Mouse (Mus musculus) midbrain, embryonic 15.5 days (tissue): ENCODE measurements around the gene Elf4. TPM values are rescaled to one million over a fixed set of nuclear protein-coding genes. Genes with fewer than 3 reads are reported as not detected.

Experiments used
- ATAC-seq: fragments of 200-750 bp; cut with Nextera tagmentation; replicated peaks from 2 replicates; pipeline ENCODE4 v1.8.0; 2017; ENCODE audit warnings: moderate TSS enrichment
- H3K27ac ChIP-seq: fragments of 300-500 bp; sonication (generic); 2 replicates; pipeline ENCODE4 v1.5.1; 2015; ENCODE audit warnings: mild to moderate bottlenecking, inconsistent platforms
- H3K27me3 ChIP-seq: fragments of 300-500 bp; sonication (generic); replicated peaks from 2 replicates; pipeline ENCODE4 v1.6.1; 2015; ENCODE audit warnings: inconsistent platforms
- H3K36me3 ChIP-seq: fragments of 300-500 bp; sonication (generic); replicated peaks from 2 replicates; pipeline ENCODE4 v1.6.1; 2015; ENCODE audit warnings: inconsistent platforms
- H3K4me1 ChIP-seq: fragments of 300-500 bp; sonication (generic); 2 replicates; pipeline ENCODE4 v1.6.1; 2015; ENCODE audit warnings: inconsistent platforms
- H3K4me2 ChIP-seq: fragments of 300-500 bp; sonication (generic); 2 replicates; pipeline ENCODE4 v1.6.1; 2015; ENCODE audit warnings: inconsistent platforms, mild to moderate bottlenecking, moderate library complexity
- H3K4me3 ChIP-seq: fragments of 300-500 bp; sonication (generic); 2 replicates; pipeline ENCODE4 v1.5.1; 2015; ENCODE audit warnings: mild to moderate bottlenecking, inconsistent platforms
- H3K9ac ChIP-seq: fragments of 300-500 bp; sonication (generic); 2 replicates; pipeline ENCODE4 v1.6.1; 2015; ENCODE audit warnings: mild to moderate bottlenecking, inconsistent platforms
- H3K9me3 ChIP-seq: fragments of 300-500 bp; sonication (generic); 2 replicates; pipeline ENCODE4 v1.6.1; 2016; ENCODE audit warnings: inconsistent platforms
- WGBS: fragments of 180-500 bp; shearing (Covaris S2); methylation state at CpG from one replicate; pipeline ENCODE4 v1.1.7; 2015; ENCODE audit warnings: mixed read lengths; 5-methylcytosine and 5-hydroxymethylcytosine counted together
- polyA plus RNA-seq: library from polyadenylated mRNA; unstranded; fragments of >200 nt; fragmentation: Nextera tagmentation; extraction: Ambion mirVana; gene quantifications from 2 replicates; pipeline ENCODE4 v1.2.1, GENCODE M21; 2015

Elf4 gene
- polyA plus RNA-seq, result 0.50 and 0.80 TPM in 2 replicates

GRCm38 (mm10) chrX:48462754-48463507 lies at the start of gene Elf4:
Gene Elf4, minus strand, starts transcription at chrX:48463132.
- Histone ChIP-seq H3K27me3 (no peaks in the 10 kb centered on the region), H3K9ac (no peak within 1 kb of the TSS), H3K4me2 (peak within 1 kb of the TSS; percentile 58), H3K4me1 (no peaks in the 10 kb centered on the region; the same call in 1 of the 2 replicates), H3K36me3 (no peaks in the 10 kb centered on the region), H3K27ac (no peak within 1 kb of the TSS), H3K4me3 (peak within 1 kb of the TSS; percentile 28), H3K9me3 (no peaks in the 10 kb centered on the region)
- peak; percentile 84 for ATAC-seq
- 18% methylated on average over 38 of the region's 38 CpGs for WGBS

GRCm38 (mm10) chrX:48493763-48494162 lies 30.8 kb upstream of the Elf4 start:
- ATAC-seq, result no peak
- WGBS, result 90% methylated on average over 8 of the region's 8 CpGs

GRCm38 (mm10) chrX:48481687-48482086 lies 18.8 kb upstream of the Elf4 start:
- Histone ChIP-seq H3K4me1 (no peaks in the 10 kb centered on the region), H3K9me3 (no peaks in the 10 kb centered on the region), H3K27me3 (no peaks in the 10 kb centered on the region), H3K27ac (no peak overlapping the region), H3K4me2 (no peak overlapping the region), H3K36me3 (no peaks in the 10 kb centered on the region; the same call in 1 of the 2 replicates), H3K4me3 (no peak overlapping the region), H3K9ac (no peak overlapping the region)
- WGBS, result 88% methylated on average over 7 of the region's 7 CpGs
- no peak for ATAC-seq

More at GRCm38 (mm10) chrX:48493763-48494162, 30.8 kb upstream of the Elf4 start:
- Histone ChIP-seq H3K9ac (no peak overlapping the region), H3K36me3 (no peaks in the 10 kb centered on the region), H3K4me3 (no peak overlapping the region), H3K27me3 (no peaks in the 10 kb centered on the region), H3K4me1 (no peaks in the 10 kb centered on the region), H3K4me2 (no peak overlapping the region), H3K9me3 (no peaks in the 10 kb centered on the region), H3K27ac (no peak overlapping the region)

- Histone ChIP-seq H3K27ac (no peak overlapping the region), H3K36me3 (peaks cover 3% of the 10 kb centered on the region; the same call in 1 of the 2 replicates), H3K4me1 (no peaks in the 10 kb centered on the region), H3K4me2 (no peak overlapping the region), H3K4me3 (no peak overlapping the region), H3K27me3 (no peaks in the 10 kb centered on the region), H3K9me3 (no peaks in the 10 kb centered on the region), H3K9ac (no peak overlapping the region)
- no peak for ATAC-seq
- WGBS, result 78% methylated on average over 4 of the region's 4 CpGs
These were observed 18.2 kb upstream of the Elf4 start for GRCm38 (mm10) chrX:48481095-48481494.

GRCm38 (mm10) chrX:48467355-48467946 lies 4.5 kb upstream of the Elf4 start:
- H3K9ac ChIP-seq, result no peak overlapping the region
- H3K27ac ChIP-seq, result no peak overlapping the region
- 81% methylated on average over 3 of the region's 3 CpGs for WGBS
- no peak for ATAC-seq
- H3K36me3 ChIP-seq, result no peaks in the 10 kb centered on the region
- H3K4me3 ChIP-seq, result no peak overlapping the region
- no peaks in the 10 kb centered on the region for H3K9me3 ChIP-seq
- no peaks in the 10 kb centered on the region; the same call in 1 of the 2 replicates for H3K4me1 ChIP-seq
- H3K27me3 ChIP-seq, result no peaks in the 10 kb centered on the region
- no peak overlapping the region for H3K4me2 ChIP-seq

GRCm38 (mm10) chrX:48466174-48466573 lies 3.2 kb upstream of the Elf4 start:
- Histone ChIP-seq H3K4me3 (no peak overlapping the region), H3K27me3 (no peaks in the 10 kb centered on the region), H3K27ac (no peak overlapping the region), H3K4me1 (no peaks in the 10 kb centered on the region; the same call in 1 of the 2 replicates), H3K9ac (no peak overlapping the region), H3K36me3 (no peaks in the 10 kb centered on the region), H3K4me2 (no peak overlapping the region), H3K9me3 (no peaks in the 10 kb centered on the region)
- WGBS, result 97% methylated on average over 2 of the region's 2 CpGs
- no peak for ATAC-seq

GRCm38 (mm10) chrX:48464436-48464835 lies 1.5 kb upstream of the Elf4 start:
- Histone ChIP-seq H3K27ac (no peak overlapping the region), H3K9ac (no peak overlapping the region), H3K36me3 (no peaks in the 10 kb centered on the region), H3K4me1 (no peaks in the 10 kb centered on the region; the same call in 1 of the 2 replicates), H3K4me2 (no peak overlapping the region), H3K4me3 (no peak overlapping the region), H3K27me3 (no peaks in the 10 kb centered on the region), H3K9me3 (no peaks in the 10 kb centered on the region)
- ATAC-seq, result no peak
- WGBS, result 90% methylated on average over 6 of the region's 6 CpGs

GRCm38 (mm10) chrX:48463636-48464035 lies 704 bp upstream of the Elf4 start:
- WGBS, result 86% methylated on average over 4 of the region's 4 CpGs
- Histone ChIP-seq H3K9me3 (no peaks in the 10 kb centered on the region), H3K4me3 (no peak overlapping the region), H3K36me3 (no peaks in the 10 kb centered on the region), H3K9ac (no peak overlapping the region), H3K4me1 (no peaks in the 10 kb centered on the region; the same call in 1 of the 2 replicates), H3K4me2 (no peak overlapping the region), H3K27me3 (no peaks in the 10 kb centered on the region), H3K27ac (no peak overlapping the region)
- no peak for ATAC-seq

GRCm38 (mm10) chrX:48462297-48462696 lies 635 bp downstream of the Elf4 start:
- H3K9ac ChIP-seq, result no peak overlapping the region
- no peaks in the 10 kb centered on the region for H3K27me3 ChIP-seq
- H3K36me3 ChIP-seq, result no peaks in the 10 kb centered on the region
- H3K27ac ChIP-seq, result no peak overlapping the region
- no peaks in the 10 kb centered on the region; the same call in 1 of the 2 replicates for H3K4me1 ChIP-seq
- no peaks in the 10 kb centered on the region for H3K9me3 ChIP-seq
- peak overlapping the region; percentile 28 for H3K4me3 ChIP-seq
- H3K4me2 ChIP-seq, result peak overlapping the region; percentile 58
- WGBS, result 32% methylated on average over 4 of the region's 4 CpGs
- ATAC-seq, result no peak

- Histone ChIP-seq H3K4me1 (no peaks in the 10 kb centered on the region; the same call in 1 of the 2 replicates), H3K36me3 (no peaks in the 10 kb centered on the region), H3K9ac (no peak overlapping the region), H3K4me2 (no peak overlapping the region), H3K4me3 (no peak overlapping the region), H3K9me3 (no peaks in the 10 kb centered on the region), H3K27ac (no peak overlapping the region), H3K27me3 (no peaks in the 10 kb centered on the region)
- WGBS, result 80% methylated on average over 4 of the region's 4 CpGs
- ATAC-seq, result no peak
These were observed 1.9 kb downstream of the Elf4 start for GRCm38 (mm10) chrX:48461006-48461405.

- ATAC-seq, result no peak
- no peaks in the 10 kb centered on the region for H3K27me3 ChIP-seq
- WGBS, result 92% methylated on average over 7 of the region's 7 CpGs
- no peaks in the 10 kb centered on the region for H3K36me3 ChIP-seq
- H3K9me3 ChIP-seq, result no peaks in the 10 kb centered on the region
- no peak overlapping the region for H3K4me3 ChIP-seq
- no peaks in the 10 kb centered on the region; the same call in 1 of the 2 replicates for H3K4me1 ChIP-seq
- H3K27ac ChIP-seq, result no peak overlapping the region
- no peak overlapping the region for H3K9ac ChIP-seq
- H3K4me2 ChIP-seq, result no peak overlapping the region
These were observed 2.4 kb downstream of the Elf4 start for GRCm38 (mm10) chrX:48460496-48460895.

- Histone ChIP-seq H3K9ac (no peak overlapping the region), H3K4me3 (no peak overlapping the region), H3K9me3 (no peaks in the 10 kb centered on the region), H3K27ac (no peak overlapping the region), H3K27me3 (peaks cover 12% of the 10 kb centered on the region), H3K4me1 (peaks cover 3% of the 10 kb centered on the region; the same call in 1 of the 2 replicates), H3K4me2 (no peak overlapping the region), H3K36me3 (no peaks in the 10 kb centered on the region)
- ATAC-seq, result no peak
- 83% methylated on average over 6 of the region's 6 CpGs for WGBS
These were observed 6.0 kb downstream of the Elf4 start for GRCm38 (mm10) chrX:48456956-48457355.
